Mouse (Mus musculus) spleen, postnatal 36 days (tissue): Measurements from ENCODE around the gene Gm815.

Experiments
- DNase-seq, 2 experiments: peaks; one replicate each; pipeline ENCODE4 v3.0.0; 2022; ENCODE audit warnings: low spot score in 2 of 2, mixed read lengths in 1 of 2

Gene Gm815

GRCm38 (mm10) chr19:26885616-26886015 is at the start of gene Gm815:
Gm815 (plus strand) TSS chr19:26885881.
- no peak for DNase-seq

- no peak for DNase-seq
These were observed 48.1 kb upstream of the Gm815 start for GRCm38 (mm10) chr19:26837626-26838025.

GRCm38 (mm10) chr19:26843896-26844295 is 41.8 kb upstream of the Gm815 start:
- DNase-seq: no peak

GRCm38 (mm10) chr19:26844813-26845212 is 40.9 kb upstream of the Gm815 start:
- DNase-seq: no peak

- DNase-seq: peak; percentile 61 to 62
These were observed 40.2 kb upstream of the Gm815 start for GRCm38 (mm10) chr19:26845276-26846016.

GRCm38 (mm10) chr19:26846017-26846285 is 39.7 kb upstream of the Gm815 start:
- DNase-seq: no peak

- DNase-seq: no peak
These were observed 34.5 kb upstream of the Gm815 start for GRCm38 (mm10) chr19:26851017-26851782.

GRCm38 (mm10) chr19:26852325-26852900 is 33.3 kb upstream of the Gm815 start:
- DNase-seq: no peak

GRCm38 (mm10) chr19:26853701-26854282 is 31.9 kb upstream of the Gm815 start:
- peak in 1 of 2 experiments; percentile 10 for DNase-seq

GRCm38 (mm10) chr19:26854661-26855060 is 31.0 kb upstream of the Gm815 start:
- DNase-seq: no peak

- no peak for DNase-seq
These were observed 30.5 kb upstream of the Gm815 start for GRCm38 (mm10) chr19:26855152-26855551.

- DNase-seq: no peak
These were observed 27.1 kb upstream of the Gm815 start for GRCm38 (mm10) chr19:26858427-26859194.

GRCm38 (mm10) chr19:26859195-26859570 is 26.5 kb upstream of the Gm815 start:
- no peak for DNase-seq

GRCm38 (mm10) chr19:26863662-26864061 is 22.0 kb upstream of the Gm815 start:
- no peak for DNase-seq

- no peak for DNase-seq
These were observed 20.5 kb upstream of the Gm815 start for GRCm38 (mm10) chr19:26864975-26865690.

GRCm38 (mm10) chr19:26865736-26866135 is 19.9 kb upstream of the Gm815 start:
- DNase-seq: no peak

- no peak for DNase-seq
These were observed 16.1 kb upstream of the Gm815 start for GRCm38 (mm10) chr19:26869591-26869990.

- DNase-seq: no peak
These were observed 15.4 kb upstream of the Gm815 start for GRCm38 (mm10) chr19:26870280-26870679.

- no peak for DNase-seq
These were observed 14.6 kb upstream of the Gm815 start for GRCm38 (mm10) chr19:26871096-26871495.

GRCm38 (mm10) chr19:26872886-26873285 is 12.8 kb upstream of the Gm815 start:
- DNase-seq: no peak

GRCm38 (mm10) chr19:26875601-26876000 is 10.1 kb upstream of the Gm815 start:
- DNase-seq: no peak
